Mouse (Mus musculus): Measurements from ENCODE around the gene Pxn.

Pxn gene

DNA sequence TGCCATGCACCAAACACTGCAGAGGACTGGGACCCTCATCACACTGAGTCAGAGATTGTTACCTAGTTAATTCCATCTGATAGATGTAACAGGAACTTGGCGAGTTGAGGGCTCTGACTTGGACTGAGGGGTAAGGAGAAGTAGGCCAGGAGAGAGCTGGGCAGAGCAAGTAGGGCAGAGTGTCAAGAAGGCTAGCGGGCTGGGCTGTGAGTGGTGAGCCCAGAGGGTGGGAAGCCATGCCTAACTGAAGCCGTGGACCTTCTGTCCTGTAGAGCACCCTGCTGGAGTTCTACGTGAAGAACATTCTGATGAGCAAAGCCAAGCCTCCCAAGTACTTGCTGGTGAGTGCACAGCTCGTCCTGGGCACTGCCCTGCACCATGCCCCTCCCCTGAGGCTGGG is 72.9 kb downstream of the Pxn start:
- DNase-seq (ENCODE audit: low spot score in 2 of 2) = no peak

GRCm38 (mm10) chr5:115580229-115581001 is 73.9 kb downstream of the Pxn start:
- DNase-seq (ENCODE audit: low spot score in 2 of 2) = no peak

DNA sequence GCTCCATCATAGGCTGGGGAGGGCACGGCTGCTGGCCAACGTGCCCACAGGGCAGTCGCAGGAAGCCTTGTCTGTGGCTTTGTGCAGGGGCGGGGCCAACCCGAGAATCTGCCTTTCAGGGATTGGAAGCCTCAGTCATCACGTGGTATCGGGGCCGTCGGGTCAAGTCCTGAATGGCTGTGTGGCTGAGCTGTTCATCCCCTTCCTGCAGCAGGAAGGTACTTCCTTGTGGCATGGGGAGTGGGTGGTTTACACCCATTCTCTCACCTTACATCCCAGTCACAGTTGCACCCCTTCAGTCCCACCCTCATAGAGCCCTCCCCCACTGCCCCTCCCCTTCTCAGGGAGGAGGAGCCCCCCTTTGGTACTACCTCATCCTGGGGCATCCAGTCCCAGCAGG is 75.2 kb downstream of the Pxn start:
- no peak for DNase-seq (ENCODE audit: low spot score in 2 of 2)

DNA sequence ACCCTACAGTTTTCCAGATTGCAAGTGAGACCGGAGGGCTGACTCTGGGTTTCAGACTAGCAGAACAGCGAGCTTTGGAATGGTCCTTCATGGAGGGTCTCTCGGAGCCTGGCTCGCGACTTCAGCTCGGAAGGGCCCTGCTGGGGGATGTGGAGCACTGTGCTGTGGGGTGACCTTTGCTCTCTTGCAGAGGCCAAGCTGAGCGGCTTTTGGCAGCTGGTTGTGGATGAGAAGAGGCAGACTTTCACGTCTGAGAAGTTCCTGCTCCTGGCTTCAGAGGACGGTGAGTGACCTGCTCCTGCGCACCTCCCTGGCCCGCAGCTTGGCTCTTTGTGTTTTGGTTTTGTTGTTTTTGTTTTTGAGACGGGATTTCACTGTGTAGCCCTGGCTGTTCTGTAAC is 79.1 kb downstream of the Pxn start:
- DNase-seq (ENCODE audit: low spot score in 2 of 2) = no peak

DNA sequence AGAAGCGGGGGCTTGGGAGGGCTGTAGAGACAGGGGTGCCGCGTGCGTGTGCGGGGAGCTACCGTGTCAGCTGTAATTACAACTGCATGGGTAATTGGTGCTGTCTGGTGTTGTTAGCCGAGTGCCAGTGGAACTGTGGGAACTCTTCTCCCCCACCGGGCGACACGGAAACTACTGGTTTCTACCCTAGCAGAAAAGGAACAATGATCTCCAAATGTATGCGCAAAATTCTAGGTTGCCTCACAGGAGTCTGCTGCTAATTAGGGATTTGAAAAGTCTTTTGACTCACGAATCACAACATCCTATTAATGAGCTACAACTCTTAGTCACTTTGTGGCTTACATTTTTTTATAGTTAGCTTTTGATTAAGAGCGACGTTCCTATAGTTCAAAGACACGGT is 79.7 kb downstream of the Pxn start:
- no peak for DNase-seq (ENCODE audit: low spot score in 2 of 2)

- DNase-seq (ENCODE audit: low spot score in 2 of 2) = no peak
Observed at GRCm38 (mm10) chr5:115586780-115587179, 80.3 kb downstream of the Pxn start.

DNA sequence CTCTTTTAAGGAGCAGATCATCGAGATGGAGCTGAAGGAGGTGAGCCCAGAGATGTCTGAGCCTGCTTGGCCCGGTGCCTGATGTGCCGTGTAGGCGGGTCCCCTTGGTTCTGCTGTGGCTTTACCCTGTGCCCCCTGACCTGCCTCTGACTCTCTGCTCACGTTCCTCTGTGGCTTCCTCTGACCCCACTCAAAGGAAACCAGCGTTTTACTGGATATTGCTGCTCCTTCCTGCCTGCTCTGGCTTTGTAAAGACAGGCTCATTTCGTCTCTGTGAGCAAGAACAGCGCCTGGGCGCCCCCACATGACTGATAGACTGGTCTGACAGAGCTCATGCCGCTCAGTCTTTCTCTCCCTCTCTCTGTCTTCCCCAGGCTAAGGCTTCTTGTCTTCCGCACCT is 84.6 kb downstream of the Pxn start:
- no peak for DNase-seq (ENCODE audit: low spot score in 2 of 2)

DNA sequence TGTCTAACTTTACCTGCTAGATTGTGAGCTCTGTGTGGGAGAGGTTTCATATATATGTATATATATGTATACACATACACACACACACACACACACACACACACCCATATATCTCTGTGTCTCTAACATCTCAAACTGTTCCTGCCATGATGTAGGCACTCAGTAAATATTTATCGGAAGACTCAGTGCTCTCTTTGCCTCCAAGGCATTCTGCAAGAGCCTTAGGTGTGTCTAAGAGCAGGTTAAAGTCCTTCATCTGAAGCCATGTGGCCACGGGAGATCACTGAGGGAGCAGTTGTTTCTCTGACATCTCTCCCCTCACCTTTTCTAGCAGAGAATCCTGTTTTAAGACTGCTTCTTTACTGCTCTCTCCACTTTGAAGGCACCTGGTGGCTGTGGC is 85.0 kb downstream of the Pxn start:
- DNase-seq (ENCODE audit: low spot score in 2 of 2) = no peak

- DNase-seq (ENCODE audit: low spot score in 2 of 2) = no peak
Observed at GRCm38 (mm10) chr5:115603561-115603960, 97.1 kb downstream of the Pxn start.

Measured in cerebellum, postnatal 4 days (tissue).